Mouse (Mus musculus) hindbrain, postnatal 0 days (tissue): ENCODE measurements around the gene Hhipl1. TPM values are rescaled to one million over a fixed set of nuclear protein-coding genes. Genes with fewer than 3 reads are reported as not detected.
A peak's percentile ranks its signal among the peaks of the same experiment; 100 is the strongest.

Experiments
- ATAC-seq: fragments of 200-750 bp; cut with Nextera tagmentation; 2 replicates; pipeline ENCODE4 v1.8.0; 2017; ENCODE audit warnings: mild to moderate bottlenecking, moderate TSS enrichment, moderate library complexity
- DNase-seq: peaks from one replicate; pipeline ENCODE4 v3.0.0-alpha.2; 2015; ENCODE audit warnings: low spot score
- H3K27ac ChIP-seq: fragments of 300-500 bp; sonication (generic); 2 replicates; pipeline ENCODE4 v1.5.1; 2014; ENCODE audit warnings: mild to moderate bottlenecking
- H3K27me3 ChIP-seq: fragments of 300-500 bp; sonication (generic); 2 replicates; pipeline ENCODE4 v1.6.1; 2014; ENCODE audit warnings: low read length, mixed read lengths; ENCODE audit not compliant: insufficient read depth
- H3K36me3 ChIP-seq: fragments of 300-500 bp; sonication (generic); 2 replicates; pipeline ENCODE4 v1.6.1; 2014; ENCODE audit warnings: low read length, mixed read lengths; ENCODE audit not compliant: insufficient read depth
- H3K4me1 ChIP-seq: fragments of 300-500 bp; sonication (generic); 2 replicates; pipeline ENCODE4 v1.6.1; 2014; ENCODE audit warnings: antibody characterized with exemption, low read length, mixed read lengths; ENCODE audit not compliant: insufficient read depth
- H3K4me2 ChIP-seq: fragments of 300-500 bp; sonication (generic); 2 replicates; pipeline ENCODE4 v1.6.1; 2014; ENCODE audit warnings: low read depth, mild to moderate bottlenecking, low read length, moderate library complexity, mixed read lengths
- H3K4me3 ChIP-seq: fragments of 300-500 bp; sonication (generic); 2 replicates; pipeline ENCODE4 v1.5.1; 2014; ENCODE audit warnings: low read length
- H3K9ac ChIP-seq: fragments of 300-500 bp; sonication (generic); replicated peaks from 2 replicates; pipeline ENCODE4 v1.6.1; 2014; ENCODE audit warnings: mild to moderate bottlenecking, low read length, moderate library complexity, mixed read lengths
- H3K9me3 ChIP-seq: fragments of 300-500 bp; sonication (generic); 2 replicates; pipeline ENCODE4 v1.6.1; 2016; ENCODE audit warnings: low read length, mixed read lengths
- CTCF ChIP-seq: IDR thresholded peaks from 2 replicates; pipeline ENCODE4 v1.5.1; 2016; ENCODE audit warnings: antibody characterized with exemption, control low read depth, low read depth
- WGBS: fragments of 180-500 bp; shearing (Covaris S2); extraction: QIAGEN DNeasy Blood & Tissue Kit; methylation state at CpG from one replicate; pipeline ENCODE4 v1.1.7; 2014; 5-methylcytosine and 5-hydroxymethylcytosine counted together
- polyA plus RNA-seq: library from polyadenylated mRNA; unstranded; fragments of >200 nt; fragmentation: Nextera tagmentation; extraction: Ambion mirVana; gene quantifications from 2 replicates; pipeline ENCODE4 v1.2.1, GENCODE M21; 2015
- total RNA-seq: library from RNA; depleted of rRNA; stranded (reverse); fragments of >200 nt; gene quantifications from 2 replicates; pipeline ENCODE4 v1.2.3, GENCODE M21; 2014

Gene Hhipl1
- total and polyA plus RNA-seq, 2 experiments from 2014 or later = 3.2 to 10.2 TPM

- DNase-seq (no peak), ATAC-seq (no peak)
- H3K9ac ChIP-seq = no peak overlapping the region
- no peak overlapping the region for H3K27ac ChIP-seq
- TF ChIP-seq CTCF = no peak
- no peak overlapping the region for H3K4me2 ChIP-seq
- H3K9me3 ChIP-seq = no peaks in the 10 kb centered on the region
- H3K36me3 ChIP-seq = no peaks in the 10 kb centered on the region
- WGBS = 29% methylated on average over 6 of the region's 6 CpGs
- H3K4me3 ChIP-seq = no peak overlapping the region
- H3K4me1 ChIP-seq = no peaks in the 10 kb centered on the region
- H3K27me3 ChIP-seq = no peaks in the 10 kb centered on the region
Measured at GRCm38 (mm10) chr12:108312432-108312851, 6.4 kb downstream of the Hhipl1 start.

DNA sequence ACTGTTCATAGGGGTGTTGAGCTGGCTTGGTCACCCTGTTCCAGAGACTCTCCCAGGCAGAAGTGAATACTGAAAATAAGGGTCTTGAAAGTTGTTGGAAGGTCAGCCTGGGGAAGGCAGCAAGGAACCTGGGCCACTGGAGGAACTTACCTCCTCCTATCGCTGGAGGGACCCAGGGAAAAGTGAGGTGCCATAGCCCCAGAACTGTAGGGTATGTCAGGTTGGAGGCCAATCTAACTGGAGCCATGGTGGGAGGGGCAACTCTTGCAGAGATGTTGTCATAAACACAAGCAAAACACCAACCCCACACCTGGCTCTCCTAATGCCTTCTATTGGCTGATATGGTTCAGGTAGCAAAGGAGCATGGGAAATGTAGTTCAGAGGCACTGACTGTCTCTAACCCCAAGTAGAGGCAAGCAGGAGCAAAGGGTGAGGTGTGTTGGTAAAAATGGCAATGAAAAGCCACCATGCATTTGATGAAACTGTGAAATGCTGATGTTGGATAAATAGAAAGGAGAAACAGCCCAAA is 7.2 kb downstream of the Hhipl1 start:
- Histone ChIP-seq H3K9ac (no peak overlapping the region), H3K4me1 (0 out of 2 replicates have a peak, but pooled peaks cover under 1% of the 10 kb centered on the region), H3K27me3 (0 out of 2 replicates have a peak, but pooled peaks cover 3% of the 10 kb centered on the region), H3K9me3 (no peaks in the 10 kb centered on the region), H3K27ac (no peak overlapping the region), H3K36me3 (no peaks in the 10 kb centered on the region), H3K4me3 (no peak overlapping the region), H3K4me2 (no peak overlapping the region)
- DNase-seq = no peak
- TF ChIP-seq CTCF = no peak
- WGBS = 84% methylated on average over 1 of the region's 1 CpGs
- ATAC-seq = no peak

DNA sequence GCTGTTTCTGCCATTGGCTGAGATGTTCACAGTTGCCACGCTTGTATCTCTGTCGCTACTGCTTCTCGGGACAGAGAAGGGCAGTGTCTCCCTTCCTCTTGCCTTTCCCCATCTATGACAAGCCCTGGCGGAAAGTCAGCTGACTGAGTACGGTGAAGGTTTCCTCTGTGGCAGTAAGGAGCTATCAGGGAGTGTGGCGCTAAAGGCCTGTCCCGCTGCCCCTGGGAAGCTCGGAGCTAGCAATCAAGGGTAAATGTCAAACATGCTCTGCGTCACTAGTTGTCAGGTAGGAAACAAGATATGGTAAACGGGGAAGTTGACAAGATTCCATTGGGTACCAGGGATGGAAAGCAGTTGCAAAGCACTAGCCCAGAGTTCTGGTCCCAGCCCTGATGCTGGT is 9.7 kb downstream of the Hhipl1 start:
- DNase-seq (no peak), ATAC-seq (no peak)
- 63% methylated on average over 10 of the region's 10 CpGs for WGBS
- TF ChIP-seq CTCF = no peak
- H3K27me3 ChIP-seq = 0 out of 2 replicates have a peak, but pooled peaks cover 10% of the 10 kb centered on the region
- H3K27ac ChIP-seq = no peak overlapping the region
- no peak overlapping the region for H3K9ac ChIP-seq
- H3K4me3 ChIP-seq = no peak overlapping the region
- no peaks in the 10 kb centered on the region for H3K36me3 ChIP-seq
- no peak overlapping the region for H3K4me2 ChIP-seq
- H3K4me1 ChIP-seq = 0 out of 2 replicates have a peak, but pooled peaks cover 3% of the 10 kb centered on the region
- H3K9me3 ChIP-seq = no peaks in the 10 kb centered on the region

DNA sequence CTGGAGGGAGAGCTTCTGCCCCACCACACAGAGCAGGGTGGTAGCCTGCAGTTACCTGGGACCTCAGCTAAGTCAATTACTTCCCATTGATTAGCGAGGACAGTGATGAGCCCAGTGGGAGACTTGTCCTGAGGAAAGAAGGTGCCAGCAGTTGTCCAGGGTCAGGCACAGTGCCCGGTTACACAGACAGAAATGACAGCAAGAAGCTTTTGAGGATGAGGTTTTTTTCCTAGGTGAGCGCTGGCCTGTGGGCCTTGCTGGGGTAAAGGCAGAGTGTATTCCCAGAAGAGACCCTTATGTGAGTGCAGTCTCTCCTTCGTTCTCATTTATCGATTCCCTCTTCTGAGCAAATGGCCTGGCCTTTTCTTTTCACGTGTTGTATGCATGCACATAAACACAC is 10.6 kb downstream of the Hhipl1 start:
- ATAC-seq (no peak), DNase-seq (no peak)
- Histone ChIP-seq H3K27ac (no peak overlapping the region), H3K4me2 (no peak overlapping the region), H3K36me3 (no peaks in the 10 kb centered on the region), H3K27me3 (0 out of 2 replicates have a peak, but pooled peaks cover 10% of the 10 kb centered on the region), H3K4me3 (no peak overlapping the region), H3K9ac (no peak overlapping the region), H3K4me1 (0 out of 2 replicates have a peak, but pooled peaks cover 3% of the 10 kb centered on the region), H3K9me3 (no peaks in the 10 kb centered on the region)
- TF ChIP-seq CTCF = no peak
- 32% methylated on average over 6 of the region's 6 CpGs for WGBS

DNA sequence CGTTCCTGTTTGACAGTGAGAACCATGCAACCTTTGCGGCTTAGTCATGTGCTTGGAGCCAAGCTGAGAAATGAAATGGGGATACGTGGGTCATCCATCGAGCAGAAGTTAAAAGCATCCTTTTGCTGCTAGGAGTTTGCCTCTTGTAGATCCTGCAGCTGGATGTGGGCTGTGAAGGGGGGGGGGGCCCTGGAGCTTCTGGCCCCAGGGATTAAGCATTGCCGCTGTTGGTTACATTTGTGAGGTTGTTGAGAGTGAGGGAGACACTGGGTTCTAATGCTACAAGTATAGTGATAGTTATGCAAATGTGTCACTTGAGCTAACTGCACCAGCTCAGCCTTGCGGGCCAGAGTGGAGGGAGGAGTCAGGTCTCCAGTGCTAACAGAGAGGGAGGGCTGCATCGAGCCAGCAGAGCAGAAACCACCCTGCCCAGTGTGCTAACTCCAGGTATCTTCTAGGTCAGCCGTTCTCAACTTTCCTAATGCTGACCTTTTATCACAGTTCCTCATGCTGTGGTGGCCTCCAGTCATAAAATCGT is 11.2 kb downstream of the Hhipl1 start:
- ATAC-seq (no peak), DNase-seq (no peak)
- H3K36me3 ChIP-seq = no peaks in the 10 kb centered on the region
- no peak overlapping the region for H3K9ac ChIP-seq
- H3K4me3 ChIP-seq = no peak overlapping the region
- 0 out of 2 replicates have a peak, but pooled peaks cover 10% of the 10 kb centered on the region for H3K27me3 ChIP-seq
- 0 out of 2 replicates have a peak, but pooled peaks cover 3% of the 10 kb centered on the region for H3K4me1 ChIP-seq
- no peak overlapping the region for H3K4me2 ChIP-seq
- TF ChIP-seq CTCF = no peak
- no peak overlapping the region for H3K27ac ChIP-seq
- 26% methylated on average over 9 of the region's 9 CpGs for WGBS
- no peaks in the 10 kb centered on the region for H3K9me3 ChIP-seq

DNA sequence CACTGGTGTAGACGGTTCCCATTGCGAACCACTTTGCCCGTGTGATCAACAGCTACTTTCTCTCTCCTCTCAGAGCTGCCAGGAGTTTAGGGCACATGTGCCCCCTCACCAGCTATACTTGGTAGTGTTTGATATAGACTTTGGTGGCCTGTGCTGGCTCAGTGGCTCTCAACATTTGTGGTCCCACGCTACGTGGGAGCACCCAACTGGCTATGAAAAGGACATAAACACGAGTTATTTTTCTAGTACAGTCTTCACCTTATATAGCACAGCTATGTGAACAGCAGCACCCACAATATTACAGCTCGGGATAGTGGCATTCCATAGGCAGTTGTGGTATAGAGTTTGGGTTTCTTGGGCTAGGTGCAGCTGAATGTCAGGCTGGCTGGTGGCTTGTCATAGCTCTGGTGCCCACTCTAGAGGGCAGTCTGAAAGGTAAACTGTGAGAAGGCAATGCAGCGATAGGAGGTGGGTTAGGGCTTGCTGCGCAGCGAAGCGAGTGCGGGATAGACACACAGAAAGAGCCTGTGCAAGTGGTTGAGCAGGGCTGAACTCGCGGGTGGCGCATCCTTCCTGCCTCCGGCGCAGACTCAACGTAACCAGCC is 11.9 kb downstream of the Hhipl1 start:
- H3K4me3 ChIP-seq = peak overlapping the region; percentile 4; the same call in 1 of the 2 replicates
- H3K27ac ChIP-seq = no peak overlapping the region
- TF ChIP-seq CTCF = 0 out of 2 replicates have a peak, but pooled peaks have one; percentile 10
- DNase-seq = no peak
- H3K36me3 ChIP-seq = no peaks in the 10 kb centered on the region
- no peak for ATAC-seq
- no peak overlapping the region for H3K9ac ChIP-seq
- 0 out of 2 replicates have a peak, but pooled peaks cover 10% of the 10 kb centered on the region for H3K27me3 ChIP-seq
- H3K9me3 ChIP-seq = no peaks in the 10 kb centered on the region
- 0 out of 2 replicates have a peak, but pooled peaks cover 3% of the 10 kb centered on the region for H3K4me1 ChIP-seq
- H3K4me2 ChIP-seq = 0 out of 2 replicates have a peak overlapping the region, but pooled peaks have one; percentile 27
- 38% methylated on average over 18 of the region's 18 CpGs for WGBS
